In the genomic region with DNA sequence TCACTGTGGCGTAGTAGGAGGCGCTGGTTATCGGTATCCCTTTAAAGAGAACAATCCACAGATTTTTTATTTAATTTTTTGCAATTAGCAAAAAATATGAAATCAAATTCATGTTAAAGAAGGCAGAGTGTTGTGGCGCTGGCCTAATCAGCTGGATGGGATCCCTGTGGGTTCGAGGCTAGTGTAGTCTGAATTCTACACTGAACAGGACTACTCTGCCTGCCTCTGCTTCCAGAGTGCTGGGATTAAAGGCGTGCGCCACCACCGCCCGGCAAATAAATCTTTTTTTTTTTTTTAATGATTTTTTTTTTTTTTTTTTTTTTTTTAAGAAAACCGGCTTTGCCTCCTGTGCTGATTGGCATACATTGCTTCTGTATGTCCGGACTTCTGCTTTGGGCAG, we compare ENCODE assay signal across 8 mouse cellular contexts. TPM values are rescaled to one million over a fixed set of nuclear protein-coding genes. Genes with fewer than 3 reads are reported as not detected.
DNase-seq lines count a peak whose midpoint lies in the region; ATAC-seq and TF ChIP-seq lines count a peak whose summit lies in the region.

No protein-coding gene starts in this region.

- H3K27me3 ChIP-seq in erythroblast, embryonic 14.5 days (ENCODE audit: control insufficient read depth) = no peaks in the 10 kb centered on the region; the same call in 1 of the 2 replicates
- H3K27me3 ChIP-seq in spleen, adult 2 months (ENCODE audit: control insufficient read depth, insufficient read depth, low read length) = no peaks in the 10 kb centered on the region
- no peaks in the 10 kb centered on the region for H3K27me3 ChIP-seq in liver, embryonic 12.5 days (replicated peaks)

- no peak for DNase-seq in spleen, adult 2 months (ENCODE audit: low read depth in 1 of 2, low spot score in 2 of 2)
- DNase-seq in spleen, adult 12 weeks (ENCODE audit: low spot score) = no peak
- no peak for DNase-seq in right cerebral cortex, adult 2 months (ENCODE audit: low spot score in 2 of 2)
- DNase-seq in thymus, postnatal 25 days = no peak
- no peak for DNase-seq in adrenal gland, postnatal 4 days (ENCODE audit: low spot score in 2 of 2)

- no peak for TF ChIP-seq CTCF in spleen, adult 2 months (IDR thresholded peaks at IDR 0.05; ENCODE audit: extremely low read depth, insufficient read depth, insufficient read length, insufficient replicate concordance)

- no peak for ATAC-seq in erythroblast, adult 5-6 weeks (replicated peaks; ENCODE audit: low FRiP score, poor library complexity, severe bottlenecking)
- no peak for ATAC-seq in liver, embryonic 12.5 days

- H3K27ac ChIP-seq in spleen, adult 2 months (ENCODE audit: insufficient read depth, low read length) = no peak overlapping the region
- H3K27ac ChIP-seq in liver, embryonic 12.5 days = 0 out of 2 replicates have a peak overlapping the region, but pooled peaks have one; percentile 72

- H3K4me3 ChIP-seq in erythroblast, embryonic 14.5 days (replicated peaks) = peak overlapping the region; percentile 78
- peak overlapping the region; percentile 86 for H3K4me3 ChIP-seq in spleen, adult 2 months (ENCODE audit: extremely low read depth, insufficient read depth, insufficient read length)
- H3K4me3 ChIP-seq in liver, embryonic 12.5 days = peak overlapping the region; percentile 91

- peaks cover 32% of the 10 kb centered on the region for H3K9me3 ChIP-seq in erythroblast, embryonic 14.5 days (ENCODE audit: control insufficient read depth, low read length)
- H3K9me3 ChIP-seq in liver, embryonic 12.5 days (replicated peaks) = peaks cover 27% of the 10 kb centered on the region

- WGBS in spleen, adult 2 months = 44% methylated on average over 11 of the region's 11 CpGs
- 52% methylated on average over 10 of the region's 11 CpGs for WGBS in liver, embryonic 12.5 days (ENCODE audit: insufficient replicate concordance)

- H3K4me1 ChIP-seq in erythroblast, embryonic 14.5 days (ENCODE audit: control insufficient read depth) = peaks cover 29% of the 10 kb centered on the region
- H3K4me1 ChIP-seq in spleen, adult 2 months (ENCODE audit: control insufficient read depth, insufficient read depth, insufficient read length) = peaks cover 5% of the 10 kb centered on the region
- H3K4me1 ChIP-seq in liver, embryonic 12.5 days = peaks cover 27% of the 10 kb centered on the region

- peak overlapping the region; percentile 94 for H3K4me2 ChIP-seq in liver, embryonic 12.5 days

- TF ChIP-seq POLR2A in spleen, adult 2 months (IDR thresholded peaks at IDR 0.05; ENCODE audit: low read depth, low read length) = no peak

- peaks cover 47% of the 10 kb centered on the region for H3K36me3 ChIP-seq in erythroblast, embryonic 14.5 days (ENCODE audit: control insufficient read depth)
- H3K36me3 ChIP-seq in spleen, adult 2 months (ENCODE audit: control insufficient read depth, insufficient read depth, low read length) = peaks cover 17% of the 10 kb centered on the region
- peaks cover 39% of the 10 kb centered on the region for H3K36me3 ChIP-seq in liver, embryonic 12.5 days

- H3K9ac ChIP-seq in liver, embryonic 12.5 days = peak overlapping the region; percentile 90

RNA-seq across cellular contexts. Expression of a gene that starts 0.7 kb away (rescaled TPM):
- polyA plus RNA-seq in erythroblast, embryonic 14.5 days (2012) = 1.3 TPM in 2 replicates
- total RNA-seq in erythroblast, adult 5-6 weeks (2015; ENCODE audit: low replicate concordance) = 4.8 and 6.7 TPM in 2 replicates
- 2.2 and 3.1 TPM in 2 replicates for total RNA-seq in erythroblast, adult 5-6 weeks (2017; ENCODE audit: low replicate concordance)
- polyA plus RNA-seq in spleen, adult 2 months (2012; rRNA removed) = 14.4 and 23.1 TPM in 2 replicates
- polyA plus RNA-seq in liver, embryonic 12.5 days (2016; fragmentation: Nextera tagmentation; extraction: Ambion mirVana) = 27.5 and 27.6 TPM in 2 replicates
- total RNA-seq in adrenal gland, postnatal 4 days (2021) = 10 to 100 TPM; 21.9 to 24.1 TPM

RNA-seq across cellular contexts. Expression of a gene that starts 17.7 kb away (rescaled TPM):
- polyA plus RNA-seq in erythroblast, embryonic 14.5 days (2012) = 0.43 and 0.69 TPM in 2 replicates
- 12.7 and 15.8 TPM in 2 replicates for total RNA-seq in erythroblast, adult 5-6 weeks (2015; ENCODE audit: low replicate concordance)
- 10.2 and 10.5 TPM in 2 replicates for total RNA-seq in erythroblast, adult 5-6 weeks (2017; ENCODE audit: low replicate concordance)
- 9.4 and 10.9 TPM in 2 replicates for polyA plus RNA-seq in spleen, adult 2 months (2012; rRNA removed)
- 22.3 and 25.4 TPM in 2 replicates for polyA plus RNA-seq in liver, embryonic 12.5 days (2016; fragmentation: Nextera tagmentation; extraction: Ambion mirVana)
- 10 to 100 TPM; 23.2 to 24.8 TPM for total RNA-seq in adrenal gland, postnatal 4 days (2021)

RNA-seq across cellular contexts. Expression of a gene that starts 18.8 kb away (rescaled TPM):
- 23.2 and 24.0 TPM in 2 replicates for polyA plus RNA-seq in erythroblast, embryonic 14.5 days (2012)
- total RNA-seq in erythroblast, adult 5-6 weeks (2015; ENCODE audit: low replicate concordance) = 213 and 264 TPM in 2 replicates
- total RNA-seq in erythroblast, adult 5-6 weeks (2017; ENCODE audit: low replicate concordance) = 500 and 598 TPM in 2 replicates
- polyA plus RNA-seq in spleen, adult 2 months (2012; rRNA removed) = 163 and 210 TPM in 2 replicates
- polyA plus RNA-seq in liver, embryonic 12.5 days (2016; fragmentation: Nextera tagmentation; extraction: Ambion mirVana) = 906 and 911 TPM in 2 replicates
- 1,000 to 10,000 TPM; 1,032 to 1,080 TPM for total RNA-seq in adrenal gland, postnatal 4 days (2021)

RNA-seq across cellular contexts. Expression of a gene that starts 25.4 kb away (rescaled TPM):
- polyA plus RNA-seq in erythroblast, embryonic 14.5 days (2012) = 0.01 TPM in 1 of 2 replicates, not detected in the other
- not detected in 2 replicates for total RNA-seq in erythroblast, adult 5-6 weeks (2015; ENCODE audit: low replicate concordance)
- not detected in 2 replicates for total RNA-seq in erythroblast, adult 5-6 weeks (2017; ENCODE audit: low replicate concordance)
- polyA plus RNA-seq in spleen, adult 2 months (2012; rRNA removed) = 0.02 TPM in 2 replicates
- polyA plus RNA-seq in liver, embryonic 12.5 days (2016; fragmentation: Nextera tagmentation; extraction: Ambion mirVana) = 0.06 and 0.14 TPM in 2 replicates
- total RNA-seq in adrenal gland, postnatal 4 days (2021) = 1 to 10 TPM; 2.2 to 2.6 TPM
